Mouse (Mus musculus): ENCODE measurements around the gene Bsn. TPM values are rescaled to one million over a fixed set of nuclear protein-coding genes. Genes with fewer than 3 reads are reported as not detected.

The Bsn gene
- polyA plus RNA-seq, 1 experiment from 2014 or later: 1.5 TPM

DNA sequence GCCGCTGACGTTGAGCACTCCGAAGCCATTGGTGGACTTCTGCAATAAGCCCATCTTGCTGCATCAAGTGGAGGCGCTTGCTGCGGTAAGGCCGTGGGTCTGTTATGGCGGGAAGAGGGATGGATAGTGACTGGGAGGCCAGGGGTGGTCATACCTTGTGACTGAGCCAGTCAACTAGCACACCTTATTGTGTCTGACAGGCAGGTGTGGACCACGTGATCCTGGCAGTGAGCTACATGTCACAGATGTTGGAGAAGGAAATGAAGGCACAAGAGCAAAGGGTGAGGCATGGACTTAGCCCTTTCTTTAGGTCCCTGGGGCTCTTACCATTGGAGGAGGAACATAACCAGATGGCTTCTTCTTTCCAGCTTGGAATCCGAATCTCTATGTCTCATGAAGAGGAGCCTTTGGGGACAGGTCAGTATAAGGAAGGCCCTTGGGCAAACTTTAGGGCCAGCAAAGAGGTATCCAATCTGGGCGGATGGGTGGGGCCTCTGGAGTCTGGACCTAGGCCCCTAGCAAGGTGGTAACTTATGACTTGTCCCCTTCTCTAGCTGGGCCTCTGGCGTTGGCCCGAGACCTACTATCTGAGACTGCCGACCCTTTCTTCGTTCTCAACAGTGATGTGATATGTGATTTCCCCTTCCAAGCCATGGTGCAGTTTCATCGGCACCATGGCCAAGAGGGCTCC lies 140.5 kb downstream of the Bsn start:
- 47% methylated on average over 15 of the region's 15 CpGs for WGBS
- DNase-seq (ENCODE audit: low spot score): no peak

DNA sequence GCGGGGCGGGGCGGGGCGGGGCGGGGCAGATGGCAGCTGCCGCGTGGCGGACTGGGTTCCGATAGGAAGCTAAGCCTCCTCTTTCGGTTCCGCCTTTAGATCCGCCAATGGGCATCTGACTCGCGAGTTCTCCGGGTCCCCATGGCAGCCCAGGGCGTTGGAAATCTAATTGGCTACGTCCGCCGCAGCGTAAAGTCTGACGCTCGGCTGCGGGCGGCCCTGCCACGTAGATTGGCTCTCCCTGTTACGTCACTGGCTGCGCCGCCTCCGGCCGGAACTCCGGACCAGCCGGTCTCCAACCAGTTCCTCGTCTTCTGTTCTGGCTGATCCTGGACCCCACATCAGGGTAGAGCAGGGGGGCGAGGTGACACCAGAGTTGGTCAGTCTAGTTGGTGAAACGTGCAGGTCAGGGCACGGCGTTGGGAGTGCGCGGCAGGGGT lies 141.1 kb downstream of the Bsn start, which contains the start of gene Gmppb:
Gene Gmppb (plus strand): TSS at position 227 of the 440 bp plus-strand sequence.
- peaks cover 27% of the 10 kb centered on the region for H3K36me3 ChIP-seq (ENCODE audit: control insufficient read depth, insufficient read depth, low read length)
- H3K4me2 ChIP-seq (ENCODE audit: low read depth, severe bottlenecking): peak within 1 kb of the TSS; percentile 88
- peak within 1 kb of the TSS; percentile 70 for H3K9ac ChIP-seq (ENCODE audit: low read length)
- ATAC-seq (ENCODE audit: insufficient number of reproducible peaks, low FRiP score, low TSS enrichment, low read depth): peak; percentile 91
- H3K27ac ChIP-seq (replicated peaks; ENCODE audit: low read depth, low read length): peak within 1 kb of the TSS; percentile 26; the same call in 1 of the 2 replicates
- DNase-seq (ENCODE audit: low spot score): peak; percentile 96
- H3K4me1 ChIP-seq (ENCODE audit: control insufficient read depth, insufficient read depth, low read length): peaks cover 7% of the 10 kb centered on the region; the same call in 1 of the 2 replicates
- no peaks in the 10 kb centered on the region for H3K9me3 ChIP-seq (ENCODE audit: control insufficient read depth, low read length)
- peak within 1 kb of the TSS; percentile 78 for H3K4me3 ChIP-seq (ENCODE audit: low read depth, low read length)
- under 1% methylated on average over 30 of the region's 39 CpGs for WGBS
- no peaks in the 10 kb centered on the region for H3K27me3 ChIP-seq (ENCODE audit: control insufficient read depth, insufficient read depth, low read length)

More for the DNA sequence above, 140.5 kb downstream of the Bsn start:
- no peaks in the 10 kb centered on the region for H3K27me3 ChIP-seq (ENCODE audit: control insufficient read depth, insufficient read depth, low read length)
- 0 out of 2 replicates have a peak overlapping the region, but pooled peaks have one; percentile 26 for H3K27ac ChIP-seq (replicated peaks; ENCODE audit: low read depth, low read length)
- H3K4me1 ChIP-seq (ENCODE audit: control insufficient read depth, insufficient read depth, low read length): peaks cover 7% of the 10 kb centered on the region; the same call in 1 of the 2 replicates
- H3K9me3 ChIP-seq (ENCODE audit: control insufficient read depth, low read length): no peaks in the 10 kb centered on the region
- peak overlapping the region; percentile 78 for H3K4me3 ChIP-seq (ENCODE audit: low read depth, low read length)
- H3K9ac ChIP-seq (ENCODE audit: low read length): peak overlapping the region; percentile 70
- H3K36me3 ChIP-seq (ENCODE audit: control insufficient read depth, insufficient read depth, low read length): peaks cover 30% of the 10 kb centered on the region
- peak overlapping the region; percentile 88 for H3K4me2 ChIP-seq (ENCODE audit: low read depth, severe bottlenecking)
- ATAC-seq (ENCODE audit: insufficient number of reproducible peaks, low FRiP score, low TSS enrichment, low read depth): peak; percentile 14

DNA sequence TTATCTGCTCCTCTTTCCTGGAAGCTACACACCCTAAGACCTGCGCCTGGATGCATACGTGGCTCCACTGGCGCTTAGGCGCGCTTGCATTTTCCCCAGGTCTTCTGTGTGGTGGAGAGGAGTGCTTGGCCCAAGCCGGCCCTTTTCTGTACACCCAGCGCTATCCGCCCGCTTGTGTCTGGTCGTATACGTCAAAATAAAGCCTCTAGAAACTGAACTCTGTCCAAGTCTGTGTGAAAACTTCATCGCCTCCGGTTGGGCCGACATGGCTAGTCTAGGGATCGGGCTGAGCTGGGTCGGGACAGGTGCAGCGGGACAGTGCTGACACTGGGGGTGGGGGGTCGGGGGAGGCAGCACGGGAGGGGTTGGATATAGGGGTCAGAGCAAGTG lies 141.6 kb downstream of the Bsn start:
- ATAC-seq (ENCODE audit: insufficient number of reproducible peaks, low FRiP score, low TSS enrichment, low read depth): peak; percentile 24; the same call in 1 of the 2 replicates
- Histone ChIP-seq H3K27me3 (ENCODE audit: control insufficient read depth, insufficient read depth, low read length) (no peaks in the 10 kb centered on the region), H3K4me2 (ENCODE audit: low read depth, severe bottlenecking) (peak overlapping the region; percentile 88), H3K4me3 (ENCODE audit: low read depth, low read length) (peak overlapping the region; percentile 78), H3K4me1 (ENCODE audit: control insufficient read depth, insufficient read depth, low read length) (peaks cover 7% of the 10 kb centered on the region; the same call in 1 of the 2 replicates), H3K9ac (ENCODE audit: low read length) (peak overlapping the region; percentile 36; the same call in 1 of the 2 replicates), H3K36me3 (ENCODE audit: control insufficient read depth, insufficient read depth, low read length) (peaks cover 25% of the 10 kb centered on the region), H3K27ac (replicated peaks; ENCODE audit: low read depth, low read length) (no peak overlapping the region; the same call in 1 of the 2 replicates), H3K9me3 (ENCODE audit: control insufficient read depth, low read length) (no peaks in the 10 kb centered on the region)
- DNase-seq (ENCODE audit: low spot score): no peak
- 1% methylated on average over 19 of the region's 19 CpGs for WGBS

DNA sequence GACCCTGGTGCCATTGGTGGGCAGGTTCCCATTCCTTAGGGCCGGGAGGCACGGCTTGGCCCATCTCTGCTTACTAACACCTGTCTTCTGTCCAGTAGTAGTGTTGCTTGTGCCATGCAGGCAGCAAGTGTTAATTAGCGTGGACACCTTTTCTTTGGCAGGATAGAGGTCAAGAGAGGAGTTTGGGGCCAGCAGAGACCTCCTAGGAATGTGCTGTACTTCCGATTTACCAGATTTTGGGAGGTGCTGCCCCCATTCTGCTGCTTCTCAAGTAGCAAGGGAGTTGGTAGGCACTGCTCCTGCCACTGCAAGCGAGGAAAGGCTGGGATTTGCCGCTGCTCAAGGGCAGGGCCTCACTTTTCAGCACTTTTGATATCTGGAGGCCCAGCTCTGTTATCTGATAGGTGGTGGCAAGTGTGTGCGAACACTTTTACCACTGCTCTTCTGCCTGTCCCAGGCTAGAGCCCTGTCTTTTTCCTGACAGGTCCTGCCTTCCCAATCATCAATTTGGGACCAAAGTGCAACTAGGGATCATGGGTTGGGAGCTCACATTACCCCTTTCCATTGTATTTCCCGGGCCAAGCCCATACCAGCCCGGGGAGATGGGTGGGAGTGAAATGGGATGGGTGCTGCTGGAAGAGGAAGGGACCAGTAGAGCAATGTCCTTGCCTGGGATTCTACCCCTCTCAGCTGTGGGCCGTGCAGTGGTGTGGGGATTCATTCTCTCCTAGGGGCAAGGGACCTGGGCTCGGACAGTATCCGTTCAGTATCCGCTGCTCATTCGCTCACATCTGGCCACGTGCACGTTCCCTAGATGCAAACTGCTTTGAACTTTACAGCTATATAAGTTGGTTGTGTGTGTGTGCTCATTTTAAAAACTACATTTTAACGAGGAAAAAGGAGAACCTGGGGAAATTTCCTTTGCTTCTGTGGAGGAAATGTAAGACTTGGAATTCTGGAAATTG lies 142.3 kb downstream of the Bsn start:
- ATAC-seq (ENCODE audit: insufficient number of reproducible peaks, low FRiP score, low TSS enrichment, low read depth) (no peak), DNase-seq (ENCODE audit: low spot score) (no peak)
- peak overlapping the region; percentile 78 for H3K4me3 ChIP-seq (ENCODE audit: low read depth, low read length)
- 48% methylated on average over 17 of the region's 17 CpGs for WGBS
- H3K36me3 ChIP-seq (ENCODE audit: control insufficient read depth, insufficient read depth, low read length): peaks cover 25% of the 10 kb centered on the region
- peaks cover 4% of the 10 kb centered on the region; the same call in 1 of the 2 replicates for H3K4me1 ChIP-seq (ENCODE audit: control insufficient read depth, insufficient read depth, low read length)
- peak overlapping the region; percentile 36; the same call in 1 of the 2 replicates for H3K9ac ChIP-seq (ENCODE audit: low read length)
- H3K27ac ChIP-seq (replicated peaks; ENCODE audit: low read depth, low read length): no peak overlapping the region; the same call in 1 of the 2 replicates
- no peaks in the 10 kb centered on the region for H3K27me3 ChIP-seq (ENCODE audit: control insufficient read depth, insufficient read depth, low read length)
- peak overlapping the region; percentile 88 for H3K4me2 ChIP-seq (ENCODE audit: low read depth, severe bottlenecking)
- H3K9me3 ChIP-seq (ENCODE audit: control insufficient read depth, low read length): no peaks in the 10 kb centered on the region

DNA sequence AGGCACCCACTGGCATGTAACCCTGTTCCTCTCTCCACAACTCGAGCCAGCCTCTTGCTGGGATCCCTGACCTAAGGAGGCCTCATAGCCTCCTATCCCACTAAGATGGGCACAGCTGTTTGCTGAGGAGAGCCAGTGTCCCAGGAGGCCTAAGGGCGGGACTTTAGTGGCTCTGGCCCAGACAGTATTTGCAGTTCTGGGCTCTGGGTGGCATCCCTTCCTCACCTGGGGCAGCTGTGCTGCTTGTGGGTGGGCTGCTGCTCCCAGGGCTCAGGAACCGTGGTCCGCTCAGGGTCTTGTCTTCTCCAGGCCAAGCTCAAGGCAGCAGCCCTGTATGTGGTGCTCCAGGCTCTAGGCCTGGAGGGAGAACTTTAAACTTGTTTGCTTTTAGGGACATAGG lies 143.6 kb downstream of the Bsn start:
- no peak for ATAC-seq (ENCODE audit: insufficient number of reproducible peaks, low FRiP score, low TSS enrichment, low read depth)
- peaks cover 23% of the 10 kb centered on the region for H3K36me3 ChIP-seq (ENCODE audit: control insufficient read depth, insufficient read depth, low read length)

More for the DNA sequence above, 143.6 kb downstream of the Bsn start:
- Histone ChIP-seq H3K4me3 (ENCODE audit: low read depth, low read length) (no peak overlapping the region), H3K4me2 (ENCODE audit: low read depth, severe bottlenecking) (no peak overlapping the region), H3K9me3 (ENCODE audit: control insufficient read depth, low read length) (no peaks in the 10 kb centered on the region), H3K27me3 (ENCODE audit: control insufficient read depth, insufficient read depth, low read length) (no peaks in the 10 kb centered on the region), H3K9ac (ENCODE audit: low read length) (no peak overlapping the region), H3K4me1 (ENCODE audit: control insufficient read depth, insufficient read depth, low read length) (peaks cover 4% of the 10 kb centered on the region; the same call in 1 of the 2 replicates), H3K27ac (replicated peaks; ENCODE audit: low read depth, low read length) (no peak overlapping the region)
- no peak for DNase-seq (ENCODE audit: low spot score)
- 94% methylated on average over 4 of the region's 4 CpGs for WGBS

Small RNA genes lying within 50 kb of the gene (microRNA-seq; reads per million reads assigned to microRNA genes)
- gene Gm47303: not detected
- gene Mir7088: not detected

Other genes starting within 250 kb of the Bsn start
- gene Traip, start 240.2 kb downstream of the Bsn start, polyA plus RNA-seq (2014; fragmentation: Nextera tagmentation; extraction: Ambion mirVana): 40.4 and 41.4 TPM in 2 replicates
- 20.1 and 23.4 TPM in 2 replicates for gene Uba7, start 214.9 kb downstream of the Bsn start, polyA plus RNA-seq (2014; fragmentation: Nextera tagmentation; extraction: Ambion mirVana)
- 7.3 and 7.9 TPM in 2 replicates for gene Gm20661, start 207.3 kb downstream of the Bsn start, polyA plus RNA-seq (2014; fragmentation: Nextera tagmentation; extraction: Ambion mirVana)
- gene Inka1, start 204.5 kb downstream of the Bsn start, polyA plus RNA-seq (2014; fragmentation: Nextera tagmentation; extraction: Ambion mirVana): 165 and 174 TPM in 2 replicates
- gene Cdhr4, start 197.9 kb downstream of the Bsn start, polyA plus RNA-seq (2014; fragmentation: Nextera tagmentation; extraction: Ambion mirVana): 16.8 and 19.7 TPM in 2 replicates
- gene Gm20662, start 194.0 kb downstream of the Bsn start, polyA plus RNA-seq (2014; fragmentation: Nextera tagmentation; extraction: Ambion mirVana): 0.87 and 0.96 TPM in 2 replicates
- 30.5 and 33.0 TPM in 2 replicates for gene Ip6k1, start 187.9 kb downstream of the Bsn start, polyA plus RNA-seq (2014; fragmentation: Nextera tagmentation; extraction: Ambion mirVana)
- 20.6 and 22.0 TPM in 2 replicates for gene Gmppb, start 141.1 kb downstream of the Bsn start, polyA plus RNA-seq (2014; fragmentation: Nextera tagmentation; extraction: Ambion mirVana)
- gene Amigo3, start 137.2 kb downstream of the Bsn start, polyA plus RNA-seq (2014; fragmentation: Nextera tagmentation; extraction: Ambion mirVana): 1.7 and 1.9 TPM in 2 replicates
- gene Mst1, start 109.9 kb downstream of the Bsn start, polyA plus RNA-seq (2014; fragmentation: Nextera tagmentation; extraction: Ambion mirVana): 0.37 and 1.3 TPM in 2 replicates
- gene Rnf123, start 107.0 kb downstream of the Bsn start, polyA plus RNA-seq (2014; fragmentation: Nextera tagmentation; extraction: Ambion mirVana): 26.4 and 29.9 TPM in 2 replicates
- gene Apeh, start 95.8 kb downstream of the Bsn start, polyA plus RNA-seq (2014; fragmentation: Nextera tagmentation; extraction: Ambion mirVana): 56.3 and 63.4 TPM in 2 replicates
- gene Dag1, start 73.6 kb upstream of the Bsn start, polyA plus RNA-seq (2014; fragmentation: Nextera tagmentation; extraction: Ambion mirVana): 46.8 and 52.2 TPM in 2 replicates
- 36.7 and 49.1 TPM in 2 replicates for gene Nicn1, start 100.0 kb upstream of the Bsn start, polyA plus RNA-seq (2014; fragmentation: Nextera tagmentation; extraction: Ambion mirVana)
- 15.9 and 20.5 TPM in 2 replicates for gene Amt, start 106.5 kb upstream of the Bsn start, polyA plus RNA-seq (2014; fragmentation: Nextera tagmentation; extraction: Ambion mirVana)
- gene Rhoa, start 115.7 kb upstream of the Bsn start, polyA plus RNA-seq (2014; fragmentation: Nextera tagmentation; extraction: Ambion mirVana): 249 and 319 TPM in 2 replicates
- 14.8 and 15.8 TPM in 2 replicates for gene Tcta, start 115.8 kb upstream of the Bsn start, polyA plus RNA-seq (2014; fragmentation: Nextera tagmentation; extraction: Ambion mirVana)
- 798 and 887 TPM in 2 replicates for gene Gpx1, start 148.5 kb upstream of the Bsn start, polyA plus RNA-seq (2014; fragmentation: Nextera tagmentation; extraction: Ambion mirVana)
- gene Usp4, start 157.5 kb upstream of the Bsn start, polyA plus RNA-seq (2014; fragmentation: Nextera tagmentation; extraction: Ambion mirVana): 130 and 133 TPM in 2 replicates
- 0.57 and 0.87 TPM in 2 replicates for gene 1700102P08Rik, start 202.4 kb upstream of the Bsn start, polyA plus RNA-seq (2014; fragmentation: Nextera tagmentation; extraction: Ambion mirVana)
- 1.3 and 1.5 TPM in 2 replicates for gene Ccdc36, start 238.1 kb upstream of the Bsn start, polyA plus RNA-seq (2014; fragmentation: Nextera tagmentation; extraction: Ambion mirVana)
- not detected in 2 replicates for gene BC048562, start 246.1 kb upstream of the Bsn start, polyA plus RNA-seq (2014; fragmentation: Nextera tagmentation; extraction: Ambion mirVana)

Data from limb, embryonic 11.5 days (tissue).